ENCODE assay signal across 11 mouse cellular contexts in genomic region chr14:100618793-100619655, GRCm38 (mm10).
DNase-seq lines count a peak whose midpoint lies in the region; ATAC-seq and TF ChIP-seq lines count a peak whose summit lies in the region.
"Had no signal": no experiment of that assay in that cellular context is flagged by ENCODE, and none has a peak within 500 bp of the region (broad histone marks: within the 10 kb centered on the region; RNA-seq: fewer than 3 reads in every experiment).

No protein-coding gene starts in this region.

- H3K27ac ChIP-seq in limb, embryonic 12.5 days: no peak overlapping the region
- no peak overlapping the region for H3K27ac ChIP-seq in heart, adult 2 months
- H3K27ac ChIP-seq: kidney, embryonic 15.5 days had no signal

- no peak overlapping the region for H3K9ac ChIP-seq in limb, embryonic 12.5 days (replicated peaks)
- H3K9ac ChIP-seq in heart, adult 2 months (ENCODE audit: low read depth, low read length): no peak overlapping the region
- H3K9ac ChIP-seq: kidney, embryonic 15.5 days; liver, postnatal 0 days had no signal

- H3K4me1 ChIP-seq in limb, embryonic 12.5 days (replicated peaks): peaks cover 18% of the 10 kb centered on the region
- H3K4me1 ChIP-seq in heart, adult 2 months (ENCODE audit: control insufficient read depth, insufficient read depth, low read length): no peaks in the 10 kb centered on the region
- H3K4me1 ChIP-seq: kidney, embryonic 15.5 days had no signal

- intact Hi-C loops in heart, adult 2 months (cut with DNase I): loop anchor here (10.0 kb wide), 1 partner anchor 334 kb away; the partner anchor contains the start of gene Klf12

- no peak for TF ChIP-seq POLR2A in heart, adult 2 months (IDR thresholded peaks at IDR 0.05; ENCODE audit: insufficient read depth, low read depth, low read length)

- DNase-seq in cerebellum, postnatal 10 days: peak; percentile 63 to 71
- peak; percentile 1 for DNase-seq in right cerebral cortex, postnatal 4 days
- no peak for DNase-seq in right cerebral cortex, postnatal 14 days
- DNase-seq in T-cell, adult 2 months (ENCODE audit: low spot score): no peak
- no peak for DNase-seq in heart, adult 2 months
- DNase-seq: liver, postnatal 0 days; thymus, adult 2 months had no signal

- H3K27me3 ChIP-seq in limb, embryonic 12.5 days: no peaks in the 10 kb centered on the region
- no peaks in the 10 kb centered on the region for H3K27me3 ChIP-seq in heart, adult 2 months (ENCODE audit: control insufficient read depth, insufficient read depth, low read length)
- H3K27me3 ChIP-seq: kidney, embryonic 15.5 days had no signal

- no peaks in the 10 kb centered on the region for H3K79me2 ChIP-seq in heart, adult 2 months (replicated peaks; ENCODE audit: control insufficient read depth, insufficient read depth, low read length)

- no peaks in the 10 kb centered on the region for H3K9me3 ChIP-seq in limb, embryonic 12.5 days
- H3K9me3 ChIP-seq: kidney, embryonic 15.5 days had no signal

- no peak for TF ChIP-seq CTCF in heart, adult 2 months (IDR thresholded peaks at IDR 0.05)

- H3K4me2 ChIP-seq in limb, embryonic 12.5 days: peak overlapping the region; percentile 26; the same call in 1 of the 2 replicates
- H3K4me2 ChIP-seq: kidney, embryonic 15.5 days had no signal

- H3K4me3 ChIP-seq in limb, embryonic 12.5 days (replicated peaks): no peak overlapping the region
- no peak overlapping the region for H3K4me3 ChIP-seq in heart, adult 2 months
- H3K4me3 ChIP-seq: kidney, embryonic 15.5 days had no signal

- H3K36me3 ChIP-seq in limb, embryonic 12.5 days: no peaks in the 10 kb centered on the region
- H3K36me3 ChIP-seq in heart, adult 2 months (ENCODE audit: control insufficient read depth, insufficient read depth, low read length): no peaks in the 10 kb centered on the region
- H3K36me3 ChIP-seq: kidney, embryonic 15.5 days had no signal

- 21% methylated on average over 12 of the region's 12 CpGs for WGBS in limb, embryonic 12.5 days
- WGBS in heart, adult 2 months: 75% methylated on average over 12 of the region's 12 CpGs

- ATAC-seq in cerebellum, adult (ENCODE audit: insufficient number of reproducible peaks, low FRiP score, low TSS enrichment): no peak
- no peak for ATAC-seq in limb, embryonic 12.5 days (ENCODE audit: insufficient number of reproducible peaks, insufficient read depth, low FRiP score, low TSS enrichment, low read depth)
- no peak for ATAC-seq in erythroblast, adult 5-6 weeks (replicated peaks; ENCODE audit: low FRiP score, poor library complexity, severe bottlenecking)
- ATAC-seq: liver, postnatal 0 days had no signal

- TF ChIP-seq EP300 in heart, adult 2 months (IDR thresholded peaks at IDR 0.05; ENCODE audit: insufficient read depth, low read depth, low read length): no peak

Comparison
In these comparisons a context has a peak if more than half of its experiments do, and no peak if none do; other contexts are left out.
1. DNase-seq: peak in cerebellum, postnatal 10 days (2 of 2) and right cerebral cortex, postnatal 4 days (single experiment); none in right cerebral cortex, postnatal 14 days (single experiment), T-cell, adult 2 months (single experiment) and heart, adult 2 months (0 of 2).